Mouse (Mus musculus): ENCODE results near the gene 5330417C22Rik. TPM values are rescaled to one million over a fixed set of nuclear protein-coding genes. Genes with fewer than 3 reads are reported as not detected.

The 5330417C22Rik gene
- total and polyA plus RNA-seq, 2 experiments = 0.45 to 0.55 TPM

DNA sequence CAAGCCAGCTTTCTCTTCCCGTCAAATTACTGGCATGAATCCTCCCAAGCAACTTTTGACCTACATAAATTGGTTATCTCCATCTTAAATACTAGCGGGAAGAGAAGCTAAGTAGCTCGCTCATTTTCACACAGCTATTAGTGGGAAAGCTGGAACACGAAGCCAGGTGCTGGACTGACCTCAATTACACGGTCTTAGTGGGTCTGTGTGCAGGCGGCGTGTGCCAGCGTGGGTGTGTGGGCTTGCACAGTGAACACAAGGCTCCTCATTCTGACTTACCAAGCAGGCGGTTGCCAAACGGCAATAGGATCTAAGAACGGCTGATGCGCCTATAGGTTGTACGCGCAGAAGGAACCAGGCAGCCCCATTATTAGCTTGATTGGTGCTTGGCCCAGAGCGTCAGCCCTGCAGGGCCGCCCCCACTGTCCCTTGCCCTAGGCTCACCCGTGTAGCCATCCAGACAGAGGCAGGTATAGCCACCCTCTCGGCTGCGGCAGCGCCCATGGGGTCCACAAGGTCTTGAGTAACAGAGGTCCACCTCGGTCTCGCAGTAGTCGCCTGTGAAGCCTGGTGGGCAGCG lies 129.9 kb downstream of the 5330417C22Rik start:
- TF ChIP-seq CTCF (IDR thresholded peaks at IDR 0.05; ENCODE audit: low read depth, low read length) (no peak), POLR2A (IDR thresholded peaks at IDR 0.05; ENCODE audit: extremely low read depth, insufficient read depth, low read length) (no peak)
- 91% methylated on average over 24 of the region's 24 CpGs for WGBS
- Histone ChIP-seq H3K27ac (replicated peaks; ENCODE audit: insufficient read depth, low read depth, low read length) (no peak overlapping the region), H3K36me3 (ENCODE audit: control insufficient read depth, insufficient read depth, low read length) (no peaks in the 10 kb centered on the region), H3K4me1 (ENCODE audit: control insufficient read depth, insufficient read depth, low read length) (no peaks in the 10 kb centered on the region), H3K4me3 (ENCODE audit: insufficient read depth, low read depth, low read length) (no peak overlapping the region), H3K9ac (ENCODE audit: low read depth, low read length) (no peak overlapping the region), H3K27me3 (ENCODE audit: control insufficient read depth, insufficient read depth, low read length) (no peaks in the 10 kb centered on the region), H3K79me2 (ENCODE audit: control insufficient read depth, insufficient read depth, low read length) (no peaks in the 10 kb centered on the region)
- DNase-seq (ENCODE audit: extremely low read depth, low read depth, low spot score) = no peak

Other genes with a start within 250 kb of the 5330417C22Rik start
- gene Mybphl, start 171.6 kb downstream of the 5330417C22Rik start, total RNA-seq (2014; rRNA removed) = not detected in 2 replicates
- not detected in 2 replicates for gene Mybphl, start 171.6 kb downstream of the 5330417C22Rik start, polyA plus RNA-seq (2012; rRNA removed)
- gene Psrc1, start 152.7 kb downstream of the 5330417C22Rik start, total RNA-seq (2014; rRNA removed) = 0.40 TPM in 1 of 2 replicates, not detected in the other
- 0.26 and 0.37 TPM in 2 replicates for gene Psrc1, start 152.7 kb downstream of the 5330417C22Rik start, polyA plus RNA-seq (2012; rRNA removed)
- 0.18 and 0.47 TPM in 2 replicates for gene Celsr2, start 121.0 kb downstream of the 5330417C22Rik start, total RNA-seq (2014; rRNA removed)
- 0.60 and 0.61 TPM in 2 replicates for gene Celsr2, start 121.0 kb downstream of the 5330417C22Rik start, polyA plus RNA-seq (2012; rRNA removed)
- 31.3 and 35.5 TPM in 2 replicates for gene Sars, start 91.3 kb downstream of the 5330417C22Rik start, total RNA-seq (2014; rRNA removed)
- gene Sars, start 91.3 kb downstream of the 5330417C22Rik start, polyA plus RNA-seq (2012; rRNA removed) = 21.3 and 24.7 TPM in 2 replicates
- not detected in 2 replicates for gene 1700013F07Rik, start 2.4 kb downstream of the 5330417C22Rik start, total RNA-seq (2014; rRNA removed)
- not detected in 2 replicates for gene 1700013F07Rik, start 2.4 kb downstream of the 5330417C22Rik start, polyA plus RNA-seq (2012; rRNA removed)
- gene Tmem167b, start 25.9 kb upstream of the 5330417C22Rik start, total RNA-seq (2014; rRNA removed) = 25.0 and 25.7 TPM in 2 replicates
- 2.7 and 3.3 TPM in 2 replicates for gene Tmem167b, start 25.9 kb upstream of the 5330417C22Rik start, polyA plus RNA-seq (2012; rRNA removed)
- gene Taf13, start 35.2 kb upstream of the 5330417C22Rik start, total RNA-seq (2014; rRNA removed) = 7.3 and 9.9 TPM in 2 replicates
- 2.5 and 3.0 TPM in 2 replicates for gene Taf13, start 35.2 kb upstream of the 5330417C22Rik start, polyA plus RNA-seq (2012; rRNA removed)
- gene Wdr47, start 54.7 kb upstream of the 5330417C22Rik start, total RNA-seq (2014; rRNA removed) = 1.2 and 1.7 TPM in 2 replicates
- 0.50 and 0.73 TPM in 2 replicates for gene Wdr47, start 54.7 kb upstream of the 5330417C22Rik start, polyA plus RNA-seq (2012; rRNA removed)
- 83.4 and 96.9 TPM in 2 replicates for gene Clcc1, start 117.4 kb upstream of the 5330417C22Rik start, total RNA-seq (2014; rRNA removed)
- 43.9 and 50.2 TPM in 2 replicates for gene Clcc1, start 117.4 kb upstream of the 5330417C22Rik start, polyA plus RNA-seq (2012; rRNA removed)
- gene Gpsm2, start 185.8 kb upstream of the 5330417C22Rik start, total RNA-seq (2014; rRNA removed) = 9.9 and 10.9 TPM in 2 replicates
- gene Gpsm2, start 185.8 kb upstream of the 5330417C22Rik start, polyA plus RNA-seq (2012; rRNA removed) = 2.4 and 2.9 TPM in 2 replicates
- gene Aknad1, start 203.1 kb upstream of the 5330417C22Rik start, total RNA-seq (2014; rRNA removed) = not detected in 2 replicates
- gene Aknad1, start 203.1 kb upstream of the 5330417C22Rik start, polyA plus RNA-seq (2012; rRNA removed) = not detected in 2 replicates